Comparison of ENCODE assay signal across 23 mouse cellular contexts in the genomic region with DNA sequence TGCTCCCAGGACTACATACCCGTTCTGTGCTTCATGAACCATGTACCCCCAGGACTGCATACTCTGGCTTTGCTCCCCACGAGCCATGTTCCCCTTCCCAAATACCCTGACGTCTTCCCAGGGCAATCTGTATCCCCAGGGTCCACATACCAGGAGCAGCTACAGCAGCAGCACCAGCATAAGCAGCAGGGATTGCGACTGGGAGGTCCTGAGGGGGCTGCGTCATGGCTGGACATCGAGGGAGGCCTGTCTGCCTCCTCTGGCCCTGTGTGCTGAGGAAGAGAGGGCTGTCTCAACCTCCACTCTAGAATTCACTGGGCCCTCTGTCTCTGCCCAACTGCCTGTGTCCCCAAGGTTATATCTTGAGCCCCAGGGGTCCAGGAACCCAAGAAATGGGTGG. TPM values are rescaled to one million over a fixed set of nuclear protein-coding genes. Genes with fewer than 3 reads are reported as not detected.
DNase-seq lines count a peak whose midpoint lies in the region; ATAC-seq and TF ChIP-seq lines count a peak whose summit lies in the region.
"Had no signal": no experiment of that assay in that cellular context is flagged by ENCODE, and none has a peak within 500 bp of the region (broad histone marks: within the 10 kb centered on the region; RNA-seq: fewer than 3 reads in every experiment).

No protein-coding gene starts in this region.

- H3K4me1 ChIP-seq in intestine, embryonic 15.5 days (replicated peaks) = peaks cover 8% of the 10 kb centered on the region
- peaks cover 13% of the 10 kb centered on the region for H3K4me1 ChIP-seq in intestine, embryonic 16.5 days (ENCODE audit: control insufficient read depth, insufficient read depth, low read length)
- peaks cover 34% of the 10 kb centered on the region; the same call in 1 of the 2 replicates for H3K4me1 ChIP-seq in spleen, adult 2 months (ENCODE audit: control insufficient read depth, insufficient read depth, insufficient read length)
- H3K4me1 ChIP-seq in liver, embryonic 13.5 days (replicated peaks) = peaks cover 30% of the 10 kb centered on the region
- H3K4me1 ChIP-seq in stomach, postnatal 0 days (replicated peaks; ENCODE audit: control insufficient read depth, insufficient read depth) = peaks cover 2% of the 10 kb centered on the region; the same call in 1 of the 2 replicates

- WGBS in intestine, embryonic 15.5 days = 86% methylated on average over 6 of the region's 6 CpGs
- 82% methylated on average over 6 of the region's 6 CpGs for WGBS in intestine, embryonic 16.5 days
- 71% methylated on average over 6 of the region's 6 CpGs for WGBS in spleen, adult 2 months
- 60% methylated on average over 6 of the region's 6 CpGs for WGBS in liver, embryonic 13.5 days (ENCODE audit: insufficient replicate concordance)
- 76% methylated on average over 6 of the region's 6 CpGs for WGBS in stomach, postnatal 0 days

- no peak for DNase-seq in spleen, adult 2 months (ENCODE audit: low read depth in 1 of 2, low spot score in 2 of 2)
- no peak for DNase-seq in spleen, adult 12 weeks (ENCODE audit: low spot score)
- DNase-seq in liver, embryonic 13.5 days = no peak
- DNase-seq in stomach, postnatal 0 days (ENCODE audit: low spot score) = peak; percentile 10
- DNase-seq in spleen, postnatal 10 days (ENCODE audit: low spot score in 2 of 2) = no peak
- DNase-seq: cerebellum, adult 18-20 months; cerebellum, postnatal 36 days; gastrocnemius, postnatal 25 days; heart, postnatal 36 days; kidney, adult 9 months; layer of hippocampus, postnatal 36 days; thymus, adult 18-20 months had no signal

- TF ChIP-seq EP300 in stomach, postnatal 0 days (optimal IDR thresholded peaks at IDR 0.05) = no peak

- H3K4me2 ChIP-seq in intestine, embryonic 15.5 days (replicated peaks) = no peak overlapping the region
- H3K4me2 ChIP-seq in intestine, embryonic 16.5 days (ENCODE audit: low read depth, low read length) = no peak overlapping the region
- H3K4me2 ChIP-seq in liver, embryonic 13.5 days = peak overlapping the region; percentile 78
- H3K4me2 ChIP-seq in stomach, postnatal 0 days (replicated peaks; ENCODE audit: low read depth) = no peak overlapping the region
- H3K4me2 ChIP-seq: heart, embryonic 12.5 days; lung, embryonic 15.5 days had no signal

- H3K27me3 ChIP-seq in intestine, embryonic 15.5 days (replicated peaks) = no peaks in the 10 kb centered on the region
- no peaks in the 10 kb centered on the region for H3K27me3 ChIP-seq in intestine, embryonic 16.5 days (replicated peaks; ENCODE audit: control insufficient read depth, insufficient read depth, low read length)
- no peaks in the 10 kb centered on the region for H3K27me3 ChIP-seq in spleen, adult 2 months (ENCODE audit: control insufficient read depth, insufficient read depth, low read length)
- peaks cover 30% of the 10 kb centered on the region for H3K27me3 ChIP-seq in liver, embryonic 13.5 days
- H3K27me3 ChIP-seq in stomach, postnatal 0 days (ENCODE audit: control insufficient read depth, insufficient read depth, low read length) = no peaks in the 10 kb centered on the region
- H3K27me3 ChIP-seq: lung, embryonic 15.5 days had no signal

- no peaks in the 10 kb centered on the region; the same call in 1 of the 2 replicates for H3K36me3 ChIP-seq in intestine, embryonic 15.5 days
- peaks cover 8% of the 10 kb centered on the region; the same call in 1 of the 2 replicates for H3K36me3 ChIP-seq in intestine, embryonic 16.5 days (ENCODE audit: control insufficient read depth, insufficient read depth, low read length)
- H3K36me3 ChIP-seq in spleen, adult 2 months (ENCODE audit: control insufficient read depth, insufficient read depth, low read length) = peaks cover 17% of the 10 kb centered on the region
- peaks cover 14% of the 10 kb centered on the region for H3K36me3 ChIP-seq in liver, embryonic 13.5 days
- H3K36me3 ChIP-seq in stomach, postnatal 0 days (ENCODE audit: control insufficient read depth, insufficient read depth, low read length) = 0 out of 2 replicates have a peak, but pooled peaks cover 3% of the 10 kb centered on the region

- no peak for TF ChIP-seq CTCF in spleen, adult 2 months (IDR thresholded peaks at IDR 0.05; ENCODE audit: extremely low read depth, insufficient read depth, insufficient read length, insufficient replicate concordance)
- TF ChIP-seq CTCF in stomach, postnatal 0 days (IDR thresholded peaks at IDR 0.05; ENCODE audit: low read depth) = no peak

- H3K9me3 ChIP-seq in intestine, embryonic 15.5 days = no peaks in the 10 kb centered on the region
- H3K9me3 ChIP-seq in intestine, embryonic 16.5 days (ENCODE audit: control insufficient read depth, low read length) = no peaks in the 10 kb centered on the region
- H3K9me3 ChIP-seq in liver, embryonic 13.5 days (replicated peaks) = no peaks in the 10 kb centered on the region
- H3K9me3 ChIP-seq in stomach, postnatal 0 days (ENCODE audit: control insufficient read depth, low read length) = no peaks in the 10 kb centered on the region
- H3K9me3 ChIP-seq: G1E; heart, embryonic 12.5 days; lung, embryonic 15.5 days had no signal

- 0 out of 2 replicates have a peak overlapping the region, but pooled peaks have one; percentile 3 for H3K4me3 ChIP-seq in intestine, embryonic 15.5 days (replicated peaks)
- H3K4me3 ChIP-seq in intestine, embryonic 16.5 days (ENCODE audit: low read length) = no peak overlapping the region
- peak overlapping the region; percentile 50; the same call in 1 of the 2 replicates for H3K4me3 ChIP-seq in spleen, adult 2 months (ENCODE audit: extremely low read depth, insufficient read depth, insufficient read length)
- peak overlapping the region; percentile 28 for H3K4me3 ChIP-seq in liver, embryonic 13.5 days (replicated peaks)
- H3K4me3 ChIP-seq in stomach, postnatal 0 days (ENCODE audit: low read depth, low read length) = no peak overlapping the region
- H3K4me3 ChIP-seq: heart, embryonic 12.5 days; lung, embryonic 15.5 days had no signal

- no peak for TF ChIP-seq POLR2A in spleen, adult 2 months (IDR thresholded peaks at IDR 0.05; ENCODE audit: low read depth, low read length)

- H3K27ac ChIP-seq in intestine, embryonic 15.5 days = no peak overlapping the region
- H3K27ac ChIP-seq in intestine, embryonic 16.5 days (ENCODE audit: low read length) = no peak overlapping the region
- 0 out of 2 replicates have a peak overlapping the region, but pooled peaks have one; percentile 50 for H3K27ac ChIP-seq in spleen, adult 2 months (ENCODE audit: insufficient read depth, low read length)
- no peak overlapping the region for H3K27ac ChIP-seq in liver, embryonic 13.5 days
- H3K27ac ChIP-seq in stomach, postnatal 0 days (replicated peaks) = no peak overlapping the region
- H3K27ac ChIP-seq: lung, embryonic 15.5 days had no signal

- no peak overlapping the region for H3K9ac ChIP-seq in intestine, embryonic 15.5 days
- no peak overlapping the region for H3K9ac ChIP-seq in intestine, embryonic 16.5 days (ENCODE audit: low read depth, low read length)
- 0 out of 2 replicates have a peak overlapping the region, but pooled peaks have one; percentile 13 for H3K9ac ChIP-seq in liver, embryonic 13.5 days
- H3K9ac ChIP-seq in stomach, postnatal 0 days (ENCODE audit: low read length) = no peak overlapping the region
- H3K9ac ChIP-seq: heart, embryonic 12.5 days; lung, embryonic 15.5 days had no signal

- ATAC-seq in intestine, embryonic 15.5 days = no peak
- ATAC-seq in intestine, embryonic 16.5 days = no peak
- ATAC-seq in liver, embryonic 13.5 days (ENCODE audit: low read depth) = no peak
- no peak for ATAC-seq in stomach, postnatal 0 days (ENCODE audit: low FRiP score, low TSS enrichment)
- ATAC-seq in CD4-positive, CD25-positive, alpha-beta regulatory T cell, adult 4 months = no peak

RNA-seq across cellular contexts. Expression of a gene that starts 2.7 kb away (rescaled TPM):
- polyA plus RNA-seq in intestine, embryonic 15.5 days (2015; fragmentation: Nextera tagmentation; extraction: Ambion mirVana) = 37.4 and 39.4 TPM in 2 replicates
- polyA plus RNA-seq in intestine, embryonic 16.5 days (2015; fragmentation: Nextera tagmentation; extraction: Ambion mirVana) = 36.1 and 39.6 TPM in 2 replicates
- 209 and 239 TPM in 2 replicates for polyA plus RNA-seq in spleen, adult 2 months (2012; rRNA removed)
- polyA plus RNA-seq in liver, embryonic 13.5 days (2015; fragmentation: Nextera tagmentation; extraction: Ambion mirVana) = 17.7 and 19.9 TPM in 2 replicates
- polyA plus RNA-seq in stomach, postnatal 0 days (2015; fragmentation: Nextera tagmentation; extraction: Ambion mirVana) = 20.0 and 24.6 TPM in 2 replicates
- 100 to 1,000 TPM; 174 to 198 TPM for polyA plus RNA-seq in CD4-positive, CD25-positive, alpha-beta regulatory T cell, adult 4 months (2017; shearing (Covaris generic))

RNA-seq across cellular contexts. Expression of a gene that starts 7.2 kb away (rescaled TPM):
- polyA plus RNA-seq in intestine, embryonic 15.5 days (2015; fragmentation: Nextera tagmentation; extraction: Ambion mirVana) = not detected in 2 replicates
- not detected in 2 replicates for polyA plus RNA-seq in intestine, embryonic 16.5 days (2015; fragmentation: Nextera tagmentation; extraction: Ambion mirVana)
- not detected in 2 replicates for polyA plus RNA-seq in spleen, adult 2 months (2012; rRNA removed)
- not detected in 2 replicates for polyA plus RNA-seq in liver, embryonic 13.5 days (2015; fragmentation: Nextera tagmentation; extraction: Ambion mirVana)
- polyA plus RNA-seq in stomach, postnatal 0 days (2015; fragmentation: Nextera tagmentation; extraction: Ambion mirVana) = not detected in 2 replicates
- not detected for polyA plus RNA-seq in CD4-positive, CD25-positive, alpha-beta regulatory T cell, adult 4 months (2017; shearing (Covaris generic))
- polyA plus RNA-seq: brain, embryonic 14.5 days; embryonic facial prominence, embryonic 11.5 days; frontal cortex, adult 2 months; G1E; heart, embryonic 12.5 days; large intestine, adult 2 months; lung, embryonic 15.5 days; midbrain, postnatal 0 days had no signal

RNA-seq across cellular contexts. Expression of a gene that starts 11.0 kb away (rescaled TPM):
- polyA plus RNA-seq in intestine, embryonic 15.5 days (2015; fragmentation: Nextera tagmentation; extraction: Ambion mirVana) = 14.9 and 15.7 TPM in 2 replicates
- polyA plus RNA-seq in intestine, embryonic 16.5 days (2015; fragmentation: Nextera tagmentation; extraction: Ambion mirVana) = 15.1 and 16.4 TPM in 2 replicates
- polyA plus RNA-seq in spleen, adult 2 months (2012; rRNA removed) = 15.9 and 17.1 TPM in 2 replicates
- 2.4 and 2.6 TPM in 2 replicates for polyA plus RNA-seq in liver, embryonic 13.5 days (2015; fragmentation: Nextera tagmentation; extraction: Ambion mirVana)
- 12.7 and 13.4 TPM in 2 replicates for polyA plus RNA-seq in stomach, postnatal 0 days (2015; fragmentation: Nextera tagmentation; extraction: Ambion mirVana)
- polyA plus RNA-seq in CD4-positive, CD25-positive, alpha-beta regulatory T cell, adult 4 months (2017; shearing (Covaris generic)) = 10 to 100 TPM; 14.3 to 16.0 TPM

RNA-seq across cellular contexts. Expression of a gene that starts 19.6 kb away (rescaled TPM):
- polyA plus RNA-seq in intestine, embryonic 15.5 days (2015; fragmentation: Nextera tagmentation; extraction: Ambion mirVana) = 28.0 and 29.0 TPM in 2 replicates
- polyA plus RNA-seq in intestine, embryonic 16.5 days (2015; fragmentation: Nextera tagmentation; extraction: Ambion mirVana) = 28.9 and 30.1 TPM in 2 replicates
- 47.5 and 73.4 TPM in 2 replicates for polyA plus RNA-seq in spleen, adult 2 months (2012; rRNA removed)
- 6.4 and 6.5 TPM in 2 replicates for polyA plus RNA-seq in liver, embryonic 13.5 days (2015; fragmentation: Nextera tagmentation; extraction: Ambion mirVana)
- polyA plus RNA-seq in stomach, postnatal 0 days (2015; fragmentation: Nextera tagmentation; extraction: Ambion mirVana) = 14.0 and 14.1 TPM in 2 replicates
- not detected for polyA plus RNA-seq in CD4-positive, CD25-positive, alpha-beta regulatory T cell, adult 4 months (2017; shearing (Covaris generic))
- polyA plus RNA-seq: G1E had no signal

RNA-seq across cellular contexts. Expression of a gene that starts 23.7 kb away (rescaled TPM):
- 1.6 and 1.7 TPM in 2 replicates for polyA plus RNA-seq in intestine, embryonic 15.5 days (2015; fragmentation: Nextera tagmentation; extraction: Ambion mirVana)
- polyA plus RNA-seq in intestine, embryonic 16.5 days (2015; fragmentation: Nextera tagmentation; extraction: Ambion mirVana) = 1.2 and 1.7 TPM in 2 replicates
- 0.09 and 0.13 TPM in 2 replicates for polyA plus RNA-seq in spleen, adult 2 months (2012; rRNA removed)
- polyA plus RNA-seq in liver, embryonic 13.5 days (2015; fragmentation: Nextera tagmentation; extraction: Ambion mirVana) = 0.24 and 0.45 TPM in 2 replicates
- polyA plus RNA-seq in stomach, postnatal 0 days (2015; fragmentation: Nextera tagmentation; extraction: Ambion mirVana) = 0.52 and 0.80 TPM in 2 replicates
- polyA plus RNA-seq in CD4-positive, CD25-positive, alpha-beta regulatory T cell, adult 4 months (2017; shearing (Covaris generic)) = not detected
- polyA plus RNA-seq: G1E had no signal

Comparison
In these comparisons a context has a peak if more than half of its experiments do, and no peak if none do; other contexts are left out.
1. H3K4me3 ChIP-seq: peak in intestine, embryonic 15.5 days (single experiment), spleen, adult 2 months (single experiment) and liver, embryonic 13.5 days (single experiment); none in intestine, embryonic 16.5 days (single experiment) and stomach, postnatal 0 days (single experiment).